Mouse (Mus musculus) liver, embryonic 14.5 days (tissue): ENCODE data around the gene Phlpp1.

Experiments used
- CTCF ChIP-seq: IDR thresholded peaks from 2 replicates; pipeline ENCODE4 v1.5.1; 2016; ENCODE audit warnings: antibody characterized with exemption, low read depth, control low read depth
- EP300 ChIP-seq: IDR thresholded peaks from 2 replicates; pipeline ENCODE4 v1.6.1; 2016; ENCODE audit warnings: antibody characterized with exemption, low read depth

GRCm38 (mm10) chr1:106193487-106193886 is 21.9 kb downstream of the Phlpp1 start:
- TF ChIP-seq CTCF: no peak
- TF ChIP-seq EP300: no peak
